Mouse (Mus musculus): ENCODE measurements at regions not wholly inside any gene's neighbourhood (a gene's known extent, or its start where the extent isn't known, plus 50 kb on each side); places are given as distances from the start of the nearest gene placed in this dataset.

DNA sequence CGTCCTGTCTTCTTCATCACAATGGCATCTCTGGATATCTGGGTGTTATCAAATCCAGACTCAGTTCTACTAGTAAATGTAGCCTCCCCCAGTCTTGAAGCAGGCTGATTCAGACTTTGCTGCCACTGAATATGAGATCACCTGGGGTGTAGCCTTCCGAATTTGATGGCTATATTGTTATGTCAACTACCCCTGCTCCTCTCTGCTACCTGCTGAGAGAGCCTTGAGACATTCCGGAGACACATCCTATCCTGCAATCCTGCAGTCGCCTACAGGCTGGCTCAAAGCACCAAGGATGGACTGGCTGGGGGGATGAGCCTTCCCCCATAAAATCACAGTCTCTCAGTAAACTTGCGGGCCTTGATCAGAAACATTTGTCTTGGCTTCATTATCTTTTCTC, 655.4 kb upstream of the Nrsn1 start:
- no peak overlapping the region for H3K4me3 ChIP-seq (ENCODE audit: low read depth, low read length)
- H3K9ac ChIP-seq = no peak overlapping the region
- DNase-seq (no peak), ATAC-seq (ENCODE audit: insufficient read depth) (no peak)
- 87% methylated on average over 5 of the region's 5 CpGs for WGBS
- no peaks in the 10 kb centered on the region for H3K36me3 ChIP-seq (ENCODE audit: insufficient read depth)
- H3K27me3 ChIP-seq (ENCODE audit: insufficient read depth, low read length) = no peaks in the 10 kb centered on the region
- H3K4me1 ChIP-seq (ENCODE audit: insufficient read depth) = no peaks in the 10 kb centered on the region
- H3K9me3 ChIP-seq (ENCODE audit: low read depth, low read length) = no peaks in the 10 kb centered on the region
- no peak overlapping the region for H3K4me2 ChIP-seq
- no peak for TF ChIP-seq CTCF (IDR thresholded peaks at IDR 0.05; ENCODE audit: low read depth)
- no peak overlapping the region for H3K27ac ChIP-seq (ENCODE audit: low read depth)

DNA sequence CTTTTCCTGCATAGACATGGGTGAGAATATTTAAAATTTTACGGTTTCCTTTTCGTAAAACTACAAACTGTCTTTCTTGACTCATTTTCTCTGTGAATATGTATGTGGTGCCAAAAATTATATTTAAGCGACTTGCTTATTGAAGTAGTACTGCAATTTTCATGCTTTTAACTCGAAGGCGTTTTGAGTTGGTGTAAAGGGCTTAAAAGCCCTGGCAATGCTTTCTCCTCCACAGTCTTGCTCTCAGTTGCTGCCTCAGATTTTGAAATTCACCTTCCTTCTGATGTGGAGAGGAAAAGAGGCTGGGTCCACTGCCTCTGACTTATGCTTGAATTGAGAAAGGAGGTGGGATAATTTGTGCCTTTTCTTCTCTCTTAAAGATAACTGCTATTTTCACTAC, 629.6 kb upstream of the Nrsn1 start:
- ATAC-seq (ENCODE audit: insufficient read depth) (no peak), DNase-seq (no peak)
- no peak overlapping the region for H3K9ac ChIP-seq
- H3K9me3 ChIP-seq (ENCODE audit: low read depth, low read length) = no peaks in the 10 kb centered on the region
- WGBS = 88% methylated on average over 5 of the region's 5 CpGs
- H3K36me3 ChIP-seq (ENCODE audit: insufficient read depth) = no peaks in the 10 kb centered on the region
- no peak overlapping the region for H3K4me2 ChIP-seq
- H3K27me3 ChIP-seq (ENCODE audit: insufficient read depth, low read length) = no peaks in the 10 kb centered on the region
- no peak overlapping the region for H3K27ac ChIP-seq (ENCODE audit: low read depth)
- H3K4me3 ChIP-seq (ENCODE audit: low read depth, low read length) = no peak overlapping the region
- no peak for TF ChIP-seq CTCF (IDR thresholded peaks at IDR 0.05; ENCODE audit: low read depth)
- no peaks in the 10 kb centered on the region for H3K4me1 ChIP-seq (ENCODE audit: insufficient read depth)

DNA sequence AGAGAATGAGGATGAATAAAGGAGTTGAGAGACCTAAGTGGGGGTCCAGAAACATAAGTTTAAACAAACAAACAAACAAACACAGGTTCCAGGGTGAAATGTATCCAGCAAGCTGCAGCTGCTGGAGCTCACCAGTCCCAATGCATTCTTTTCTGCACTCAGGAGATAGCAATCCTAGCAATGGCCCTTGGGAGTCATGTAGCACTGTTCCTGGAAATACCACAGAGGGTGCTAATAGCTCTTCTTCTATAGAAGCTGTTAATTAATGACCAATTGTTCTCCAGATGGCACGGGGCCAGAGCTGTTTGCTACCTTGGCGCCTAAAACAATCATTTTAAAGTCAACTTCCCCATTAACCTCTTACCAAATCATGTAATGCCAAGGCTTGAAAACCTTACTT, 622.8 kb upstream of the Nrsn1 start:
- 32% methylated on average over 2 of the region's 2 CpGs for WGBS
- Histone ChIP-seq H3K9ac (no peak overlapping the region), H3K4me3 (ENCODE audit: low read depth, low read length) (no peak overlapping the region), H3K27me3 (ENCODE audit: insufficient read depth, low read length) (no peaks in the 10 kb centered on the region), H3K4me1 (ENCODE audit: insufficient read depth) (no peaks in the 10 kb centered on the region), H3K27ac (ENCODE audit: low read depth) (no peak overlapping the region), H3K9me3 (ENCODE audit: low read depth, low read length) (no peaks in the 10 kb centered on the region), H3K4me2 (no peak overlapping the region), H3K36me3 (ENCODE audit: insufficient read depth) (no peaks in the 10 kb centered on the region)
- ATAC-seq (ENCODE audit: insufficient read depth) = no peak
- no peak for DNase-seq
- no peak for TF ChIP-seq CTCF (IDR thresholded peaks at IDR 0.05; ENCODE audit: low read depth)

DNA sequence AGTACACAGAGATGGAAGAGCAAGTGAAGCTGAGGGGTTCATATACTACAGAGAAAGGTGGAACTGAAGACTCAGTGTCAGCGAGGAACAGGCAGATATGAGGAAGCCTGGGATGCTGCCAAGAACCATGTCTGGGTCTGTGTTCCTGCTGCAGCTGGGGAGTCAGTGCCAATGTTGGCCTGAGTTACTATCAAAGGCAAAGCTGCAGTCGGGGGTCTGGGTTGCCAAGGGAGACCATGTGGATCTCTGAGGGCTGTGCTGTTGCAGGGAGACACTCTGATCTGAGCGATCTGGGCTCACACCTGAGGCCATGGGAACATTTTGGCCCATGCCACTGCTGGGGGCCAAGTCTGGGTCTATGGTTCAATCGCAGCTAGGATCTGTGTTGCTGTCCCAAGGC, 612.5 kb upstream of the Nrsn1 start:
- Histone ChIP-seq H3K4me1 (ENCODE audit: insufficient read depth) (no peaks in the 10 kb centered on the region), H3K36me3 (ENCODE audit: insufficient read depth) (no peaks in the 10 kb centered on the region), H3K9ac (no peak overlapping the region), H3K27me3 (ENCODE audit: insufficient read depth, low read length) (no peaks in the 10 kb centered on the region), H3K9me3 (ENCODE audit: low read depth, low read length) (no peaks in the 10 kb centered on the region), H3K4me2 (no peak overlapping the region), H3K4me3 (ENCODE audit: low read depth, low read length) (no peak overlapping the region), H3K27ac (ENCODE audit: low read depth) (no peak overlapping the region)
- DNase-seq = no peak
- no peak for TF ChIP-seq CTCF (IDR thresholded peaks at IDR 0.05; ENCODE audit: low read depth)
- ATAC-seq (ENCODE audit: insufficient read depth) = no peak
- 67% methylated on average over 4 of the region's 4 CpGs for WGBS

DNA sequence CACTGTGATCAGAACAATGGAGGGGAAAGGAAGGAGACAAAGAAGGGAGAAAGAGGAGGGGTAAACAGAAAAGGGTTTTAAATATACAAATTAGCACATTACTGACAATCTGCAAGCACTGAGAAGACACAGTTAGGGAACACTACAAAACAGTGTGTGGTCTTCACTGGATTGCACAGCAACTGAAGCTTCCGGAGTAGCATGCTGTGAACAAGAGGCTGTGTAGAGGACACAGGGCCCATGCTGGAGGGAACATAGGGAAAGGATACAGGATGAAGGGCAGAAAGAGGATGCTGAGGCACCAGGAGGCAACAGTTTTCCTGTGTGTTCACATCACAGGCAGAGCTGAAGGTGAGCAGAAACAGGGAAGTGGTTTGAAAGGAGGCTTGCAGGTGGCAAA, 598.6 kb upstream of the Nrsn1 start:
- no peak overlapping the region for H3K4me3 ChIP-seq (ENCODE audit: low read depth, low read length)
- H3K27me3 ChIP-seq (ENCODE audit: insufficient read depth, low read length) = no peaks in the 10 kb centered on the region
- DNase-seq = no peak
- H3K4me1 ChIP-seq (ENCODE audit: insufficient read depth) = no peaks in the 10 kb centered on the region
- no peak overlapping the region for H3K27ac ChIP-seq (ENCODE audit: low read depth)
- TF ChIP-seq CTCF (IDR thresholded peaks at IDR 0.05; ENCODE audit: low read depth) = no peak
- H3K9me3 ChIP-seq (ENCODE audit: low read depth, low read length) = no peaks in the 10 kb centered on the region
- no peak overlapping the region for H3K9ac ChIP-seq
- ATAC-seq (ENCODE audit: insufficient read depth) = no peak
- H3K36me3 ChIP-seq (ENCODE audit: insufficient read depth) = no peaks in the 10 kb centered on the region
- 87% methylated on average over 1 of the region's 1 CpGs for WGBS
- no peak overlapping the region for H3K4me2 ChIP-seq

DNA sequence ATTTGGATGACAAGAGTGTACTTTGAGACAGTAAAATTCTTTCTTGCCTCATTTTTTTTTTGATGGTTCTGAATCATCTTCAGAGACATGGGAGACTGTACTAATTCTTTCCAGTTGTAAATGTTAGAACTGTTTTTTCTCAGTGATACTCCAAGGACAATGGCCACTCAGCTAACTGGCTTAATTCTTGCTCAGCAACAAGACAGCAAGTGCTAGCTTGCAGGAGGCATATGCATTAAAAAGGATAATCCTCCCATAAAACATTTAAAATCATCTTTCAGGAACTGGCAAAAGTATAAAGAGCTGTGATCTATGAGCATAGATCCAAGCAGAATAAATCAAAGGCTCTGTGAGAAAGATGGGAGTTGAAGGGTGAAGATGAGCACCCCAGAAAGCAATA, 587.9 kb upstream of the Nrsn1 start:
- Histone ChIP-seq H3K4me3 (ENCODE audit: low read depth, low read length) (no peak overlapping the region), H3K4me1 (ENCODE audit: insufficient read depth) (no peaks in the 10 kb centered on the region), H3K4me2 (no peak overlapping the region), H3K9ac (no peak overlapping the region), H3K27me3 (ENCODE audit: insufficient read depth, low read length) (no peaks in the 10 kb centered on the region), H3K9me3 (ENCODE audit: low read depth, low read length) (no peaks in the 10 kb centered on the region), H3K27ac (ENCODE audit: low read depth) (no peak overlapping the region), H3K36me3 (ENCODE audit: insufficient read depth) (no peaks in the 10 kb centered on the region)
- DNase-seq (no peak), ATAC-seq (ENCODE audit: insufficient read depth) (no peak)
- no peak for TF ChIP-seq CTCF (IDR thresholded peaks at IDR 0.05; ENCODE audit: low read depth)

DNA sequence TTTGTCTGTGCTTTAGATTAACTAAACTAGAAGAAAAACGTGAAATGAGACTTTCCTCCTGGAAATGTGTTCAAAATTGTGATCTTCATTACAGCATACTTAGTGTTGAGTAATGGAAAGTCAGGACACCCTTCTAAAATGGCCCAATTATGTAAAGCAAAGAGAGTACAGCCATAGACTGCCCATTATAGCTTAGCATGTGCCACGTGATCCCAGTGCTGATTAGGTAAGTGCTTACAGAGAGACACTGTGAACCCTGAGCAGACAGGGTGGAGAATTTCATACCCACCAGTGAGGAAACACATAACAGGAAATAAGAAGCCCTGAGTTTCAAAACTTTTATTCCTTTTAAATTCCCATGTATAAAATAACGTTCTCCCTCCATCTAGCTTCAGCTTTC, 587.3 kb upstream of the Nrsn1 start:
- Histone ChIP-seq H3K9me3 (ENCODE audit: low read depth, low read length) (no peaks in the 10 kb centered on the region), H3K27ac (ENCODE audit: low read depth) (no peak overlapping the region), H3K27me3 (ENCODE audit: insufficient read depth, low read length) (no peaks in the 10 kb centered on the region), H3K4me3 (ENCODE audit: low read depth, low read length) (no peak overlapping the region), H3K4me1 (ENCODE audit: insufficient read depth) (no peaks in the 10 kb centered on the region), H3K36me3 (ENCODE audit: insufficient read depth) (no peaks in the 10 kb centered on the region), H3K9ac (no peak overlapping the region), H3K4me2 (no peak overlapping the region)
- 60% methylated on average over 3 of the region's 3 CpGs for WGBS
- no peak for TF ChIP-seq CTCF (IDR thresholded peaks at IDR 0.05; ENCODE audit: low read depth)
- ATAC-seq (ENCODE audit: insufficient read depth) (no peak), DNase-seq (no peak)

DNA sequence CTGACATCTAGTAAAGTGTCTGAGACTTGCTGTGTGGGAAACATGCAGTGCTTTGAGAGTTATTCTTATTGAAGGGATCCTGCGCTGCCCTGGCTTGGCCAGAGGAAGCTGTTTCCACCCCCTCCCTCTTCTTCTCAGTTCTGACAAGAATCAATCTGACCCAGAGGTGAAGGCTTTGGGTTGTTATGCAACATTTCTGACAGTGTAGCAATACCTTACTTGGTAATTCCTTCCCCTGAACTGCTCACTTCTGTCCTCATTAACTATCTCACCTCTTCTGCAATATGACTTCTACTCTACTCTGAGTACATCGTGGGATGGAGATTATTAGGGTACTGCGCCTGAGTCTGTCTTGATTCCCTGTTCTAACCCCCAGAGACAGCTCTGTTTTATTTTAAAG, 586.8 kb upstream of the Nrsn1 start:
- no peak overlapping the region for H3K27ac ChIP-seq (ENCODE audit: low read depth)

More for the DNA sequence above, 586.8 kb upstream of the Nrsn1 start:
- H3K4me2 ChIP-seq = no peak overlapping the region
- H3K9ac ChIP-seq = no peak overlapping the region
- H3K4me3 ChIP-seq (ENCODE audit: low read depth, low read length) = no peak overlapping the region
- no peaks in the 10 kb centered on the region for H3K4me1 ChIP-seq (ENCODE audit: insufficient read depth)
- DNase-seq (no peak), ATAC-seq (ENCODE audit: insufficient read depth) (no peak)
- H3K9me3 ChIP-seq (ENCODE audit: low read depth, low read length) = no peaks in the 10 kb centered on the region
- no peaks in the 10 kb centered on the region for H3K27me3 ChIP-seq (ENCODE audit: insufficient read depth, low read length)
- TF ChIP-seq CTCF (IDR thresholded peaks at IDR 0.05; ENCODE audit: low read depth) = no peak
- no peaks in the 10 kb centered on the region for H3K36me3 ChIP-seq (ENCODE audit: insufficient read depth)
- 69% methylated on average over 3 of the region's 3 CpGs for WGBS

All from lung, embryonic 14.5 days (tissue).